Mouse (Mus musculus) midbrain, embryonic 10.5 days (tissue): ENCODE measurements around the gene Ceacam16. TPM values are rescaled to one million over a fixed set of nuclear protein-coding genes. Genes with fewer than 3 reads are reported as not detected.

Source experiments
- DNase-seq: peaks from one replicate; pipeline ENCODE4 v3.0.0-alpha.2; 2017; ENCODE audit warnings: low spot score
- H3K27ac ChIP-seq: fragments of 300-500 bp; sonication (generic); replicated peaks from 2 replicates; pipeline ENCODE4 v1.5.1; 2016; ENCODE audit warnings: mild to moderate bottlenecking
- H3K27me3 ChIP-seq: fragments of 300-500 bp; sonication (generic); 2 replicates; pipeline ENCODE4 v1.6.1; 2016; ENCODE audit warnings: low read depth, mild to moderate bottlenecking; ENCODE audit not compliant: poor library complexity, severe bottlenecking
- H3K36me3 ChIP-seq: fragments of 300-500 bp; sonication (generic); 2 replicates; pipeline ENCODE4 v1.6.1; 2016; ENCODE audit warnings: mild to moderate bottlenecking, moderate library complexity
- H3K4me1 ChIP-seq: fragments of 300-500 bp; sonication (generic); 2 replicates; pipeline ENCODE4 v1.6.1; 2016
- H3K4me3 ChIP-seq: fragments of 300-500 bp; sonication (generic); 2 replicates; pipeline ENCODE4 v1.5.1; 2016; ENCODE audit warnings: mild to moderate bottlenecking, moderate library complexity
- H3K9me3 ChIP-seq: fragments of 300-500 bp; sonication (generic); replicated peaks from 2 replicates; pipeline ENCODE4 v1.6.1; 2016; ENCODE audit warnings: mild to moderate bottlenecking
- WGBS: fragments of 180-500 bp; shearing (Covaris S2); methylation state at CpG from one replicate; pipeline ENCODE4 v1.1.7; 2016; 5-methylcytosine and 5-hydroxymethylcytosine counted together
- polyA plus RNA-seq: library from polyadenylated mRNA; unstranded; fragments of >200 nt; fragmentation: Nextera tagmentation; extraction: Ambion mirVana; gene quantifications from 2 replicates; pipeline ENCODE4 v1.2.1, GENCODE M21; 2016

Ceacam16 gene
- polyA plus RNA-seq, 1 experiment from 2014 or later = not detected

- Histone ChIP-seq H3K27me3 (no peaks in the 10 kb centered on the region), H3K27ac (no peak overlapping the region), H3K36me3 (no peaks in the 10 kb centered on the region), H3K4me3 (no peak overlapping the region), H3K9me3 (peaks cover 8% of the 10 kb centered on the region; the same call in 1 of the 2 replicates), H3K4me1 (no peaks in the 10 kb centered on the region)
- no peak for DNase-seq
- WGBS = 82% methylated on average over 8 of the region's 8 CpGs
Measured at GRCm38 (mm10) chr7:19865246-19866036, 4.3 kb upstream of the Ceacam16 start.

- Histone ChIP-seq H3K27ac (no peak overlapping the region), H3K9me3 (peaks cover 8% of the 10 kb centered on the region; the same call in 1 of the 2 replicates), H3K4me3 (no peak overlapping the region), H3K36me3 (no peaks in the 10 kb centered on the region), H3K27me3 (no peaks in the 10 kb centered on the region), H3K4me1 (no peaks in the 10 kb centered on the region)
- DNase-seq = no peak
- 40% methylated on average over 2 of the region's 2 CpGs for WGBS
Measured at GRCm38 (mm10) chr7:19864241-19864640, 3.1 kb upstream of the Ceacam16 start.

- DNase-seq = no peak
- Histone ChIP-seq H3K9me3 (peaks cover 3% of the 10 kb centered on the region; the same call in 1 of the 2 replicates), H3K27ac (no peak overlapping the region), H3K4me1 (no peaks in the 10 kb centered on the region), H3K36me3 (no peaks in the 10 kb centered on the region), H3K27me3 (no peaks in the 10 kb centered on the region), H3K4me3 (no peak overlapping the region)
- WGBS = 73% methylated on average over 10 of the region's 10 CpGs
Measured at GRCm38 (mm10) chr7:19859740-19860139, 1.4 kb downstream of the Ceacam16 start.

GRCm38 (mm10) chr7:19856283-19856682 is 4.8 kb downstream of the Ceacam16 start:
- WGBS = 88% methylated on average over 6 of the region's 6 CpGs
- peaks cover 7% of the 10 kb centered on the region for H3K4me1 ChIP-seq

GRCm38 (mm10) chr7:19855663-19856062 is 5.4 kb downstream of the Ceacam16 start:
- no peaks in the 10 kb centered on the region for H3K36me3 ChIP-seq
- peaks cover 3% of the 10 kb centered on the region; the same call in 1 of the 2 replicates for H3K9me3 ChIP-seq
- H3K4me3 ChIP-seq = no peak overlapping the region
- no peak overlapping the region for H3K27ac ChIP-seq
- no peak for DNase-seq
- H3K4me1 ChIP-seq = peaks cover 7% of the 10 kb centered on the region
- peaks cover 26% of the 10 kb centered on the region for H3K27me3 ChIP-seq
- 78% methylated on average over 5 of the region's 5 CpGs for WGBS

More at GRCm38 (mm10) chr7:19856283-19856682, 4.8 kb downstream of the Ceacam16 start:
- Histone ChIP-seq H3K27ac (no peak overlapping the region), H3K36me3 (no peaks in the 10 kb centered on the region), H3K27me3 (peaks cover 22% of the 10 kb centered on the region), H3K4me3 (no peak overlapping the region), H3K9me3 (peaks cover 3% of the 10 kb centered on the region; the same call in 1 of the 2 replicates)
- DNase-seq = no peak

- no peak for DNase-seq
- H3K27ac ChIP-seq = no peak overlapping the region
- peaks cover 3% of the 10 kb centered on the region; the same call in 1 of the 2 replicates for H3K9me3 ChIP-seq
- 89% methylated on average over 20 of the region's 20 CpGs for WGBS
- peaks cover 7% of the 10 kb centered on the region for H3K4me1 ChIP-seq
- H3K36me3 ChIP-seq = no peaks in the 10 kb centered on the region
- peaks cover 33% of the 10 kb centered on the region for H3K27me3 ChIP-seq
- H3K4me3 ChIP-seq = no peak overlapping the region
Measured at GRCm38 (mm10) chr7:19853526-19853925, 7.6 kb downstream of the Ceacam16 start.

GRCm38 (mm10) chr7:19851858-19852570 is 9.1 kb downstream of the Ceacam16 start, which contains the start of gene Gm19345:
Gene Gm19345, plus strand, starts transcription at chr7:19852003.
- DNase-seq = peak; percentile 53
- 4% methylated on average over 33 of the region's 33 CpGs for WGBS
- H3K4me3 ChIP-seq = peak within 1 kb of the TSS; percentile 41
- peaks cover 48% of the 10 kb centered on the region for H3K27me3 ChIP-seq
- 0 out of 2 replicates have a peak, but pooled peaks cover 3% of the 10 kb centered on the region for H3K9me3 ChIP-seq
- 0 out of 2 replicates have a peak within 1 kb of the TSS, but pooled peaks have one; percentile 39 for H3K27ac ChIP-seq
- H3K4me1 ChIP-seq = peaks cover 16% of the 10 kb centered on the region
- no peaks in the 10 kb centered on the region for H3K36me3 ChIP-seq

- Histone ChIP-seq H3K27ac (no peak overlapping the region), H3K4me1 (peaks cover 17% of the 10 kb centered on the region), H3K27me3 (peaks cover 60% of the 10 kb centered on the region), H3K36me3 (no peaks in the 10 kb centered on the region), H3K4me3 (no peak overlapping the region), H3K9me3 (0 out of 2 replicates have a peak, but pooled peaks cover 3% of the 10 kb centered on the region)
- no peak for DNase-seq
- 70% methylated on average over 15 of the region's 15 CpGs for WGBS
Measured at GRCm38 (mm10) chr7:19844521-19845171, 16.5 kb downstream of the Ceacam16 start.

- Histone ChIP-seq H3K4me1 (peaks cover 17% of the 10 kb centered on the region), H3K27ac (no peak overlapping the region), H3K9me3 (0 out of 2 replicates have a peak, but pooled peaks cover 3% of the 10 kb centered on the region), H3K36me3 (no peaks in the 10 kb centered on the region), H3K27me3 (peaks cover 56% of the 10 kb centered on the region), H3K4me3 (no peak overlapping the region)
- DNase-seq = peak; percentile 73
- 2% methylated on average over 11 of the region's 11 CpGs for WGBS
Measured at GRCm38 (mm10) chr7:19843561-19843960, 17.5 kb downstream of the Ceacam16 start.

- H3K36me3 ChIP-seq = no peaks in the 10 kb centered on the region
- no peak overlapping the region for H3K4me3 ChIP-seq
- H3K9me3 ChIP-seq = 0 out of 2 replicates have a peak, but pooled peaks cover 3% of the 10 kb centered on the region
- no peak for DNase-seq
- H3K27ac ChIP-seq = no peak overlapping the region
- 33% methylated on average over 19 of the region's 19 CpGs for WGBS
- peaks cover 50% of the 10 kb centered on the region for H3K27me3 ChIP-seq
- H3K4me1 ChIP-seq = peaks cover 17% of the 10 kb centered on the region
Measured at GRCm38 (mm10) chr7:19842885-19843504, 18.1 kb downstream of the Ceacam16 start.

- H3K4me3 ChIP-seq = no peak overlapping the region
- H3K4me1 ChIP-seq = peaks cover 8% of the 10 kb centered on the region
- peaks cover 39% of the 10 kb centered on the region for H3K27me3 ChIP-seq
- WGBS = 89% methylated on average over 21 of the region's 21 CpGs
- no peak overlapping the region for H3K27ac ChIP-seq
- no peak for DNase-seq
- 0 out of 2 replicates have a peak, but pooled peaks cover 3% of the 10 kb centered on the region for H3K9me3 ChIP-seq
- H3K36me3 ChIP-seq = no peaks in the 10 kb centered on the region
Measured at GRCm38 (mm10) chr7:19841686-19842413, 19.2 kb downstream of the Ceacam16 start.
